Mouse (Mus musculus): ENCODE measurements around the gene Pik3cg.

Pik3cg gene

GRCm38 (mm10) chr12:32141766-32142165 lies 66.7 kb downstream of the Pik3cg start:
- DNase-seq: no peak

GRCm38 (mm10) chr12:32138831-32139230 lies 69.6 kb downstream of the Pik3cg start:
- no peak for DNase-seq

GRCm38 (mm10) chr12:32138362-32138761 lies 70.1 kb downstream of the Pik3cg start:
- no peak for DNase-seq

- DNase-seq: no peak
Measured at GRCm38 (mm10) chr12:32137542-32137941, 70.9 kb downstream of the Pik3cg start.

- no peak for DNase-seq
Measured at GRCm38 (mm10) chr12:32127599-32128507, 80.6 kb downstream of the Pik3cg start.

DNA sequence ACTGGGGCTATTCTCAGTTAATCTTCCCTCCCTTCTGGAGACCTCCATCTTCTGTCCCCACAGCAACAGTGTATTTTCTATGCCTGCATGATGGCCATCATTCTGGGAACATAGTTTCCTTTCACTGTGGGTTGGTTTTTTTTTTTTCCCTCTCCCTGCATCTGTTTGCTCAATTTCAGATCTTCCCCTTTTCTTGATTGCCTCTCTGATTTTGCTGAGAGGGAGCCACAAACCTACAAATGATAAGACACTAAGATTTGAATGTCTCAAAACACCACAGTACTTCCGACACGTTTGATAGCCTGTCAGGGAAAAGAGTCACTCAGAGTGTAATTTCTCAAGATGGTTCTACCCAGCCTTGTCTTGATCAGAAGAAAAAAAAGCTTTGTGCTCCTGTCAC lies 81.3 kb downstream of the Pik3cg start:
- no peak for DNase-seq

DNA sequence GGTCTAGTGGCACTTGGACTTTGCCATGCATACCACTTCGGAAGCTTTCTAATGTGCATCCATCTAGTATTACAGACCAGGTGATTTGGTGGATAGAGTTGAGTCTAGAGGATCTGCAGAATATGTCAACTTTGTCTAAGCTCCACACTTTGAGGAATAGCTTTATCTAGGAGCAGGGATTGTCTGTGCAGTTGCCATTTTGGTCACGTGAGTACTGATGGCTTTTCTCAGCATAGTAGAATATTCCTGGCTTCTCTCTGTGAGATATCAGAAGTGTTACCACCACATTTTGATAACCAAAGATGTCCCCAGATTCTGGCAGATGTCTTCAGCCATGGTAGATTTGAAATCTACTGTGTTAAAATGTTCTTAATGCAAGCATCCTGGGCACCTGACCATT lies 84.0 kb downstream of the Pik3cg start:
- no peak for DNase-seq

DNA sequence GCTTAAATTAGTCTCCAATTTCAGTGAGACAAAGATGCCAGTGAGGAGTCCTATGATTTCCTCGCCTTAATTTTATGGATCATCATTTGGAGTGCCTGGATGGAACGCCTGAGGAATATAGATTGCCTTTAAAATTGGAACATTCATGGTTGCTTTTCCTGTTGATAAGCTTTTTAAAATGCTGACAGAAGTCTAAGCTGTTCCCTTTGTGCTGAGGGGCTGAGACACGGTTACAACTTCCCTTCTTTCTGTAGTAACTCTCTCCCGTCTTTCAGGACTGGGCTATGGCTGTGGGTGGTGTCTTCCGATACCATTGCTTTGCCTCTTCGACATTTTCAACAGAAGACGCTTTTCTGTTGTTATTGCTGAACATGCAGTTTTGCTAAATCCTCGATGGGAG lies 84.4 kb downstream of the Pik3cg start:
- DNase-seq: no peak

DNA sequence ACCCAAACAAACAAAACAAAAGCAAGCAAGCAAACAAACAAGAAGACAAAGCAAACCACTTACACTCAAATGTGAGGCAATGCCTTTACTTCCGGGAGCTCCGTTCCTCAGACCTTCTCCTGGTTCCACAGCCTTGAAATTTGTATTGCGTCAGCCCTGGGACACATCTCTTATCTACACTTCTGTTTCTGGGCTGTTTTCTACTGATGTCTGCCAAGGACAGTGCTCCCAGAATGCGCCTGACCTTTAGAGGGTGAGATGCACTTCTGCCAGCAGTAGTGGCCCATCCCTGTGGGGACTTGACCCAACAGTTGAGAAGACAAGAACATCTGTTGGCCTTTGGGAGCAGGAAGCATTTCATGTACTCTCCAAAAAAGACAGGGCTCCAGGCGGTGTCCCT lies 84.9 kb downstream of the Pik3cg start:
- DNase-seq: no peak

All from kidney, adult 18-20 months (tissue).